Mouse (Mus musculus) MEL (cell line): Measurements from ENCODE around the gene Gimap7. TPM values are rescaled to one million over a fixed set of nuclear protein-coding genes. Genes with fewer than 3 reads are reported as not detected.
A peak's percentile ranks its signal among the peaks of the same experiment; 100 is the strongest.

ENCODE experiments used
- DNase-seq: peaks from one replicate; pipeline ENCODE4 v3.0.0; 2011; ENCODE audit warnings: low read depth, low spot score
- H3K27ac ChIP-seq: 2 replicates; pipeline ENCODE4 v1.5.1; 2012; ENCODE audit warnings: low read depth, mild to moderate bottlenecking, control low read depth, low read length, moderate library complexity; ENCODE audit not compliant: control insufficient read depth
- H3K27me3 ChIP-seq, 2 experiments: fragments of 150-350 bp in 1 of 2; sonication (generic) in 1 of 2; 2 replicates each; pipeline ENCODE4 v1.6.1; 2012; ENCODE audit warnings: low read length in 2 of 2, mild to moderate bottlenecking in 2 of 2, improper control_type of control experiment in 1 of 2, moderate library complexity in 1 of 2; ENCODE audit not compliant: insufficient read depth in 2 of 2, control insufficient read depth in 1 of 2
- H3K36me3 ChIP-seq, 2 experiments: 2 replicates each; pipeline ENCODE4 v1.6.1; 2012 to 2014; ENCODE audit warnings: low read length in 2 of 2, improper control_type of control experiment in 1 of 2, inconsistent platforms in 1 of 2, mild to moderate bottlenecking in 1 of 2; ENCODE audit not compliant: insufficient read depth in 2 of 2, control insufficient read depth in 1 of 2
- H3K4me1 ChIP-seq, 2 experiments: fragments of 150-350 bp in 1 of 2; sonication (generic) in 1 of 2; 2 replicates each; pipeline ENCODE4 v1.6.1; 2012; ENCODE audit warnings: low read length in 2 of 2, improper control_type of control experiment in 1 of 2, mild to moderate bottlenecking in 1 of 2; ENCODE audit not compliant: insufficient read depth in 2 of 2, control insufficient read depth in 1 of 2
- H3K4me3 ChIP-seq, 2 experiments: fragments of 150-350 bp in 1 of 2; sonication (generic) in 1 of 2; 2 replicates each; pipeline ENCODE4 v1.5.1; 2012; ENCODE audit warnings: low read depth in 2 of 2, low read length in 2 of 2, mild to moderate bottlenecking in 2 of 2, moderate library complexity in 2 of 2, control low read depth in 1 of 2, improper control_type of control experiment in 1 of 2; ENCODE audit not compliant: control insufficient read depth in 1 of 2, insufficient read depth in 1 of 2
- H3K79me2 ChIP-seq: 2 replicates; pipeline ENCODE4 v1.6.1; 2012; ENCODE audit warnings: mild to moderate bottlenecking, low read length, moderate library complexity; ENCODE audit not compliant: control insufficient read depth, poor library complexity, insufficient read depth
- H3K9ac ChIP-seq: 2 replicates; pipeline ENCODE4 v1.6.1; 2012; ENCODE audit warnings: low read depth, mild to moderate bottlenecking, control low read depth, low read length, moderate library complexity; ENCODE audit not compliant: control insufficient read depth, poor library complexity, severe bottlenecking
- H3K9me3 ChIP-seq: fragments of 150-350 bp; sonication (generic); replicated peaks from 2 replicates; pipeline ENCODE4 v1.6.1; 2012; ENCODE audit warnings: mild to moderate bottlenecking, low read length, improper control_type of control experiment, moderate library complexity; ENCODE audit not compliant: insufficient read depth
- BHLHE40 ChIP-seq: IDR thresholded peaks from 2 replicates; pipeline ENCODE4 v1.6.1; 2012; ENCODE audit warnings: low read depth, mild to moderate bottlenecking, inconsistent platforms, low read length, improper control_type of control experiment, borderline replicate concordance
- CHD2 ChIP-seq: IDR thresholded peaks from 2 replicates; pipeline ENCODE4 v1.6.1; 2011; ENCODE audit warnings: low read length, improper control_type of control experiment
- E2F4 ChIP-seq: IDR thresholded peaks from 2 replicates; pipeline ENCODE4 v1.6.1; 2011; ENCODE audit warnings: low read depth, low read length, improper control_type of control experiment, borderline replicate concordance
- EP300 ChIP-seq, 2 experiments: IDR thresholded peaks; 2 replicates each; pipeline ENCODE4 v1.6.1; 2011; ENCODE audit warnings: improper control_type of control experiment in 2 of 2, low read length in 2 of 2, low read depth in 1 of 2, mild to moderate bottlenecking in 1 of 2
- GATA1 ChIP-seq: IDR thresholded peaks from 2 replicates; pipeline ENCODE4 v1.6.1; 2011; ENCODE audit warnings: low read depth, low read length, improper control_type of control experiment
- HCFC1 ChIP-seq: IDR thresholded peaks from 2 replicates; pipeline ENCODE4 v1.6.1; 2012; ENCODE audit warnings: low read depth, mild to moderate bottlenecking, inconsistent platforms, low read length, improper control_type of control experiment, moderate library complexity
- JUND ChIP-seq: IDR thresholded peaks from 2 replicates; pipeline ENCODE4 v1.6.1; 2011; ENCODE audit warnings: low read depth, mild to moderate bottlenecking, improper control_type of control experiment, low read length
- MAFK ChIP-seq: IDR thresholded peaks from 2 replicates; pipeline ENCODE4 v1.6.1; 2011; ENCODE audit warnings: low read depth, mild to moderate bottlenecking, low read length, improper control_type of control experiment, borderline replicate concordance
- MAX ChIP-seq: IDR thresholded peaks from 2 replicates; pipeline ENCODE4 v1.6.1; 2011; ENCODE audit warnings: low read length, improper control_type of control experiment
- MAZ ChIP-seq: IDR thresholded peaks from 2 replicates; pipeline ENCODE4 v1.6.1; 2012; ENCODE audit warnings: low read depth, mild to moderate bottlenecking, inconsistent platforms, low read length, improper control_type of control experiment
- MXI1 ChIP-seq: IDR thresholded peaks from 2 replicates; pipeline ENCODE4 v1.6.1; 2011; ENCODE audit warnings: mild to moderate bottlenecking, low read depth, low read length, improper control_type of control experiment
- MYB ChIP-seq: IDR thresholded peaks from 2 replicates; pipeline ENCODE4 v1.6.1; 2011; ENCODE audit warnings: mild to moderate bottlenecking, low read depth, low read length, improper control_type of control experiment
- POLR2A ChIP-seq, 2 experiments: IDR thresholded peaks; 2 replicates each; pipeline ENCODE4 v1.6.1; 2011 to 2012; ENCODE audit warnings: low read length in 2 of 2, mild to moderate bottlenecking in 2 of 2, control low read depth in 1 of 2, improper control_type of control experiment in 1 of 2, low read depth in 1 of 2, moderate library complexity in 1 of 2; ENCODE audit not compliant: control insufficient read depth in 1 of 2, insufficient read depth in 1 of 2, poor library complexity in 1 of 2
- SIN3A ChIP-seq: IDR thresholded peaks from 2 replicates; pipeline ENCODE4 v1.6.1; 2012; ENCODE audit warnings: low read length, improper control_type of control experiment, inconsistent platforms
- SMC3 ChIP-seq: IDR thresholded peaks from 2 replicates; pipeline ENCODE4 v1.6.1; 2011; ENCODE audit warnings: low read depth, low read length, improper control_type of control experiment
- TAL1 ChIP-seq: IDR thresholded peaks from 2 replicates; pipeline ENCODE4 v1.6.1; 2012; ENCODE audit warnings: mild to moderate bottlenecking, inconsistent platforms, low read length, moderate library complexity, mixed read lengths
- USF2 ChIP-seq, 2 experiments: IDR thresholded peaks; 2 replicates each; pipeline ENCODE4 v1.6.1; 2011 to 2012; ENCODE audit warnings: improper control_type of control experiment in 2 of 2, low read length in 2 of 2, borderline replicate concordance in 1 of 2, inconsistent platforms in 1 of 2, low read depth in 1 of 2, mild to moderate bottlenecking in 1 of 2; ENCODE audit not compliant: insufficient read depth in 1 of 2
- ZC3H11A ChIP-seq: IDR thresholded peaks from 2 replicates; pipeline ENCODE4 v1.6.1; 2012; ENCODE audit warnings: low read depth, mild to moderate bottlenecking, inconsistent platforms, low read length, improper control_type of control experiment
- ZKSCAN1 ChIP-seq: IDR thresholded peaks from 2 replicates; pipeline ENCODE4 v1.6.1; 2012; ENCODE audit warnings: low read depth, mild to moderate bottlenecking, inconsistent platforms, low read length, improper control_type of control experiment, moderate library complexity
- polyA plus RNA-seq, 2 experiments: library from polyadenylated mRNA; stranded (reverse) in 1 of 2; unstranded in 1 of 2; fragments of >175 nt in 1 of 2; fragments of >200 nt in 1 of 2; gene quantifications; 2 replicates each; pipeline versions ENCODE4 v1.2.1 to v1.2.4; 2012; ENCODE audit warnings: low replicate concordance in 2 of 2, low read depth in 1 of 2; ENCODE audit not compliant: insufficient read length in 2 of 2, insufficient read depth in 1 of 2, missing spikeins in 1 of 2
- total RNA-seq: library from RNA; depleted of rRNA; stranded (reverse); fragments of 300-350 nt; gene quantifications from 2 replicates; pipeline ENCODE4 v1.2.3, GENCODE M21; 2012

Gene Gimap7
- total and polyA plus RNA-seq, 3 experiments: not detected

GRCm38 (mm10) chr6:48698888-48699287, 19.5 kb upstream of the Gimap7 start (continued):
- no peak for TF ChIP-seq E2F4
- no peak for TF ChIP-seq USF2 (IDR thresholded peaks at IDR 0.05; ENCODE audit: borderline replicate concordance in 1 of 2, insufficient read depth in 1 of 2, low read depth in 1 of 2, low read length in 2 of 2)

GRCm38 (mm10) chr6:48700251-48701075, 18.0 kb upstream of the Gimap7 start:
- no peaks in the 10 kb centered on the region for H3K79me2 ChIP-seq
- no peak overlapping the region for H3K27ac ChIP-seq
- no peak overlapping the region for H3K9ac ChIP-seq
- TF ChIP-seq E2F4: no peak
- no peak for TF ChIP-seq GATA1
- TF ChIP-seq SMC3: no peak
- no peak for TF ChIP-seq ZKSCAN1
- no peak for TF ChIP-seq JUND
- TF ChIP-seq TAL1: no peak
- TF ChIP-seq SIN3A: no peak
- no peak for TF ChIP-seq MXI1
- no peak for TF ChIP-seq MYB
- TF ChIP-seq MAX: no peak
- TF ChIP-seq MAFK: no peak
- no peak for TF ChIP-seq POLR2A (IDR thresholded peaks at IDR 0.05; ENCODE audit: control insufficient read depth in 1 of 2, insufficient read depth in 1 of 2, low read depth in 1 of 2, low read length in 2 of 2, poor library complexity in 1 of 2)
- TF ChIP-seq HCFC1: no peak
- TF ChIP-seq MAZ: no peak
- no peak for TF ChIP-seq CHD2
- TF ChIP-seq USF2 (IDR thresholded peaks at IDR 0.05; ENCODE audit: borderline replicate concordance in 1 of 2, insufficient read depth in 1 of 2, low read depth in 1 of 2, low read length in 2 of 2): no peak
- peak; percentile 13 for DNase-seq
- H3K4me3 ChIP-seq: no peak overlapping the region
- H3K27me3 ChIP-seq: no peaks in the 10 kb centered on the region
- no peaks in the 10 kb centered on the region for H3K4me1 ChIP-seq
- H3K9me3 ChIP-seq: no peaks in the 10 kb centered on the region
- no peaks in the 10 kb centered on the region for H3K36me3 ChIP-seq

GRCm38 (mm10) chr6:48702146-48702545, 16.3 kb upstream of the Gimap7 start:
- no peaks in the 10 kb centered on the region for H3K79me2 ChIP-seq
- DNase-seq: no peak
- H3K36me3 ChIP-seq: no peaks in the 10 kb centered on the region
- peaks cover 0 to 2% of the 10 kb centered on the region in 2 experiments; a peak in 1 of 4 replicates for H3K27me3 ChIP-seq
- H3K4me3 ChIP-seq: no peak overlapping the region
- no peaks in the 10 kb centered on the region for H3K4me1 ChIP-seq
- no peaks in the 10 kb centered on the region for H3K9me3 ChIP-seq
- H3K9ac ChIP-seq: no peak overlapping the region
- TF ChIP-seq ZC3H11A: no peak
- no peak for TF ChIP-seq BHLHE40
- no peak for TF ChIP-seq EP300 (IDR thresholded peaks at IDR 0.05; ENCODE audit: low read depth in 1 of 2, low read length in 2 of 2)
- no peak overlapping the region for H3K27ac ChIP-seq
